Mouse (Mus musculus) forebrain, postnatal 0 days (tissue): ENCODE measurements around the gene Cnr1. TPM values are rescaled to one million over a fixed set of nuclear protein-coding genes. Genes with fewer than 3 reads are reported as not detected.

Experiments used
- ATAC-seq: fragments of 200-750 bp; cut with Nextera tagmentation; 2 replicates; pipeline ENCODE4 v1.8.0; 2017; ENCODE audit warnings: mild to moderate bottlenecking, moderate library complexity
- DNase-seq: peaks from one replicate; pipeline ENCODE4 v3.0.0-alpha.2; 2015
- H3K27ac ChIP-seq: fragments of 300-500 bp; sonication (generic); 2 replicates; pipeline ENCODE4 v1.5.1; 2014; ENCODE audit warnings: low read depth, mild to moderate bottlenecking, antibody characterized with exemption, low read length, moderate library complexity, mixed read lengths
- H3K27me3 ChIP-seq: fragments of 300-500 bp; sonication (generic); 2 replicates; pipeline ENCODE4 v1.6.1; 2014; ENCODE audit warnings: mild to moderate bottlenecking, low read length, mixed read lengths; ENCODE audit not compliant: insufficient read depth
- H3K36me3 ChIP-seq: fragments of 300-500 bp; sonication (generic); 2 replicates; pipeline ENCODE4 v1.6.1; 2014; ENCODE audit warnings: mild to moderate bottlenecking, moderate library complexity; ENCODE audit not compliant: insufficient read depth
- H3K4me1 ChIP-seq: fragments of 300-500 bp; sonication (generic); 2 replicates; pipeline ENCODE4 v1.6.1; 2014; ENCODE audit warnings: antibody characterized with exemption; ENCODE audit not compliant: insufficient read depth
- H3K4me2 ChIP-seq: fragments of 300-500 bp; sonication (generic); 2 replicates; pipeline ENCODE4 v1.6.1; 2014; ENCODE audit warnings: low read depth, mild to moderate bottlenecking, moderate library complexity
- H3K4me3 ChIP-seq: fragments of 300-500 bp; sonication (generic); 2 replicates; pipeline ENCODE4 v1.5.1; 2014; ENCODE audit warnings: low read depth, low read length, mixed read lengths
- H3K9ac ChIP-seq: fragments of 300-500 bp; sonication (generic); 2 replicates; pipeline ENCODE4 v1.6.1; 2014; ENCODE audit warnings: mild to moderate bottlenecking
- H3K9me3 ChIP-seq: fragments of 300-500 bp; sonication (generic); 2 replicates; pipeline ENCODE4 v1.6.1; 2016; ENCODE audit warnings: low read length
- CTCF ChIP-seq: sonication (generic); IDR thresholded peaks from 2 replicates; pipeline ENCODE4 v1.5.1; 2016; ENCODE audit warnings: antibody characterized with exemption, control low read depth, low read depth
- WGBS: fragments of 180-500 bp; shearing (Covaris S2); extraction: QIAGEN DNeasy Blood & Tissue Kit; methylation state at CpG from one replicate; pipeline ENCODE4 v1.1.7; 2014; 5-methylcytosine and 5-hydroxymethylcytosine counted together
- polyA plus RNA-seq: library from polyadenylated mRNA; unstranded; fragments of >200 nt; fragmentation: Nextera tagmentation; extraction: Ambion mirVana; gene quantifications from 2 replicates; pipeline ENCODE4 v1.2.1, GENCODE M21; 2015
- total RNA-seq: library from RNA; depleted of rRNA; stranded (reverse); fragments of >200 nt; gene quantifications from 2 replicates; pipeline ENCODE4 v1.2.3, GENCODE M21; 2014; rRNA removed

The Cnr1 gene
- total and polyA plus RNA-seq, 2 experiments from 2014 or later = 48.0 to 178 TPM

DNA sequence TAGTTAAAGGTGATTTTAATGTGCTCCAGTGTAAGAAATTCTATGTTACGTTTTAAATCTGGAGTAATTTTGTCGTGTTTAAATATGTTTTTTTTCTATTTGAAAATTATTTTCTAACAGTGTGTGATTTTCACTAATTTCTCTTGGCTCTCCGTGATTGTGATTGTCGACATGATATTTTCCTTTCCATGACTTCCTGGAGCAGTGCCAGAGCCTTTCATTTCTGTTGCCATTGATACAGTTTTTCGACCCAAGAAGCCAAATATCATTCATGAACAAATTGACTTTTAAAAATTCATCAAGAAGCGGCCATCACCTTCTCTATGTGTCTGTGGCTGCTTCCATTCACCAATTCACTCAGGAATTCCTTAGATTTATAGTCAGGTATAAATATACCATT lies 35.4 kb downstream of the Cnr1 start:
- Histone ChIP-seq H3K4me1 (no peaks in the 10 kb centered on the region), H3K36me3 (no peaks in the 10 kb centered on the region), H3K9me3 (no peaks in the 10 kb centered on the region), H3K4me2 (no peak overlapping the region), H3K9ac (no peak overlapping the region), H3K4me3 (no peak overlapping the region), H3K27me3 (no peaks in the 10 kb centered on the region), H3K27ac (no peak overlapping the region)
- ATAC-seq (no peak), DNase-seq (no peak)
- no peak for TF ChIP-seq CTCF
- 59% methylated on average over 6 of the region's 6 CpGs for WGBS

DNA sequence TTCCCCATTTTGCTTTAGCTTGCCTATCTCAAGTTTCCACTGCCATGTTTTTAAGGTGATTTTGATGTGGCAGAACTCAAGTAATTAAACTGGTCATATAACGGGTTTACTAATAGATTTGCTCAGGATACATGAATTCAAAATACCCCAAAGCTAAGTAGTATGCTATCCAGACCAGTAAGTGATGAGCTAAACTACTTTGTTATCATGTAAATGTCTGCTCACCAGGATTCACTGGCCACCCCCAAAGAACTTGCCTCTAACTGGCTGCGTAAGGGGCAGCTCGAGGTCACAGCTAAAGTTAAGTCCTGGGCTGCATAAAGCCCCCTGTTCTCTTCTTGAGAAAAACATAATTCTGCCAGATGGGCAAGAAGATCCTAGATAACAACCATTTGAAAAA lies 46.3 kb downstream of the Cnr1 start:
- no peak for ATAC-seq
- Histone ChIP-seq H3K4me2 (no peak overlapping the region), H3K27me3 (no peaks in the 10 kb centered on the region), H3K9ac (no peak overlapping the region), H3K36me3 (no peaks in the 10 kb centered on the region), H3K9me3 (no peaks in the 10 kb centered on the region), H3K4me3 (no peak overlapping the region), H3K27ac (no peak overlapping the region), H3K4me1 (no peaks in the 10 kb centered on the region)
- DNase-seq = no peak
- WGBS = 79% methylated on average over 3 of the region's 3 CpGs
- no peak for TF ChIP-seq CTCF

DNA sequence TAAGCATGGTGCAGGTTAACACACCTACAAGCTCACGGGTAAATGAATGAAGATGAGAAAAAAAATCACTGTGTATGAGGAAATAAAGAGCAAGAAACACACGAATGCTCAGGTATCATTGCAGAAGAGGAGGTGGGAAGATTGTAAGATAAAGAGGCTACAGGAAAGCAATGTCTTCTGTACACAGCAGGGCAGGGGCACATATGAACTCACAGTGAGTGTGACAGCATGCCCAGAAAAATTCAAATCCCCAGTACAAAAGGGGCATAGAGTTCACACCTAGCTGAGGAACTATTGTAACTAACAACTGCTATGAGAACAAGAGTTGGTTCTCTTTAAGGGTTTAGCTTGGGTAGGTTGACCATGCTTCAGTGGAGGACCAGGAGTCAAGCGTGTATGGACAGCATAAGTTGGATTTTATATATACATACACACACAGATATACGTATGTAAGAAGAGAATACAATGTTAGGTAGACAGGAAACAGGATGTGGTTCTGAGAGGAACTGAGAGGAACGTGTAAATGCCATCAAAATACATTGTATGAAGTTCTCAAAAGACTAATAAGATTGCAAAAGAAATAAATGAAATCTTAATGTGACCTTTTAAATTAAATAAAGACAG lies 64.2 kb downstream of the Cnr1 start:
- Histone ChIP-seq H3K4me3 (no peak overlapping the region), H3K36me3 (no peaks in the 10 kb centered on the region), H3K9me3 (no peaks in the 10 kb centered on the region), H3K27me3 (no peaks in the 10 kb centered on the region), H3K4me2 (no peak overlapping the region), H3K4me1 (no peaks in the 10 kb centered on the region), H3K9ac (no peak overlapping the region), H3K27ac (no peak overlapping the region)
- WGBS = 89% methylated on average over 5 of the region's 5 CpGs
- TF ChIP-seq CTCF = no peak
- ATAC-seq (no peak), DNase-seq (no peak)

DNA sequence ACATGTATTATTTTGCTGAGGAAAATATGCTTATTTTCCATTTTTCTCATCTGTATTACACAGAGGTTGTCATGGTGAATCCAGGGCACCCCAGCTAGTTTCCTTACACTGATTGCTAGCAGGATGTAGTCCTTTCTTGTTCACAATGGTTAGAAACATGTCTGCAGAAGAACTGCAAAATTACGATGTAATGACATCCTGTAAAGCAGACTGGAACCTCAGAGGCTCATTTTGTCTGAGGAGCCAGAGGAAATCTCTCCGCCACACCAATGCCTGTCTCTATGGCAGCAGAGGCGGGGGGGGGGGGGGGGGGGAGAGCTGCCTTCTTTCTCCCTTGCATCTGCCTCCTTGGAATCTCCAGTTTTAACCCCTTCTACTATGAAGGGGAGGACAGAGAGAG lies 68.3 kb downstream of the Cnr1 start:
- no peaks in the 10 kb centered on the region for H3K9me3 ChIP-seq
- no peaks in the 10 kb centered on the region for H3K4me1 ChIP-seq
- DNase-seq = peak; percentile 21
- no peak overlapping the region for H3K4me3 ChIP-seq
- no peak overlapping the region for H3K4me2 ChIP-seq
- TF ChIP-seq CTCF = no peak
- 37% methylated on average over 3 of the region's 3 CpGs for WGBS
- H3K9ac ChIP-seq = no peak overlapping the region
- no peak overlapping the region for H3K27ac ChIP-seq
- peak; percentile 71 for ATAC-seq
- no peaks in the 10 kb centered on the region for H3K36me3 ChIP-seq
- H3K27me3 ChIP-seq = no peaks in the 10 kb centered on the region

DNA sequence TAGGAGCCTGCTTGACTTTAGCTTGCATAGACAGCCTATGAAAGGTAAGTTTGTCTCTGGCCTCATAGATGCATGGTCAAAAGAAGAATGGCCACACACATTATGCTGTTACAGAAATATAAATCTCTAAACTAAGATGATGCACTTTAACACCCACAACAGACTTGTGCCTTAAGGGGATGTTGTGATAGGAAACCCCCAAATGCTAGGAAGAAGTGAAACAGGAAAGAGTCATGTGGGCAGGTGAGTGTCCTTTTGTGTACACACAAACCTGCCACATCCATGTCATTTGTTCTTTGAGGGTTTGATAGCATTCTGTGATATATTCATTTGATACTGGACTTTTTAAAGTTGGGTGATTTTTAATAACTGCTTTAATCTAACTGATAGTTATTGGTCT lies 72.0 kb downstream of the Cnr1 start:
- Histone ChIP-seq H3K4me2 (no peak overlapping the region), H3K4me1 (no peaks in the 10 kb centered on the region), H3K27ac (no peak overlapping the region), H3K27me3 (no peaks in the 10 kb centered on the region), H3K9me3 (no peaks in the 10 kb centered on the region), H3K9ac (no peak overlapping the region), H3K4me3 (no peak overlapping the region), H3K36me3 (no peaks in the 10 kb centered on the region)
- no peak for TF ChIP-seq CTCF
- DNase-seq (no peak), ATAC-seq (no peak)

Other genes with a start within 250 kb of the Cnr1 start
- 0.23 TPM in 1 of 2 replicates, not detected in the other for gene Spaca1, start 125.6 kb downstream of the Cnr1 start, total RNA-seq
- gene Spaca1, start 125.6 kb downstream of the Cnr1 start, polyA plus RNA-seq = 0.54 and 0.96 TPM in 2 replicates